Mouse (Mus musculus): Measurements from ENCODE around the gene Hnrnpl.

GRCm38 (mm10) chr7:28799994-28800393, 8.3 kb upstream of the Hnrnpl start:
- TF ChIP-seq CTCF (IDR thresholded peaks at IDR 0.05; ENCODE audit: low read depth, low read length) (no peak), POLR2A (IDR thresholded peaks at IDR 0.05; ENCODE audit: extremely low read depth, insufficient read depth, low read length) (no peak)
